Mouse (Mus musculus): ENCODE measurements around the gene Olfr1012. TPM values are rescaled to one million over a fixed set of nuclear protein-coding genes. Genes with fewer than 3 reads are reported as not detected.

The Olfr1012 gene
- total and polyA plus RNA-seq, 3 experiments, result not detected

DNA sequence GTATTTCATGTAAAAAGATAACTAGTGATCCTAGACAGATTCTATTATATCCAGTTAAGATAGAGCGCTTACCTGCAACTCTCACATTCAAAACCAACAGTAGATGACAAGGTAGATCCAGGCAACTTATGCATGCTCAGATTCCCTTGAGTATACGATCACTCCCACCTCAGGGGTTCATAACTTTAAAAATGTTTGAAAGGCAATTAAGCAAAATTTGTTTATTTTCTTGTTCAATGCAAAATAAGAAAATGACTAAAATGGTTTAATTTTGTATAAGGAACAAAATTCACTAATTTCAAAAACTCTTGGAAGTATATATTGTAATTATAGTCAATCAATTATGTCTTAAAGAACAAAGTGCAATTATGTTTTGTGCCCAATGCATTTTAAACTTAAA lies 39.9 kb upstream of the Olfr1012 start, which contains the start of gene Olfr1016:
TSS of gene Olfr1016 (minus strand) at position 101 of the 400 bp plus-strand sequence.
- Histone ChIP-seq H3K9me3 (replicated peaks; ENCODE audit: low read length) (peaks cover 15% of the 10 kb centered on the region), H3K27ac (ENCODE audit: insufficient read depth, low read depth) (no peak within 1 kb of the TSS), H3K79me2 (replicated peaks; ENCODE audit: control insufficient read depth, extremely low read depth, insufficient read depth, poor library complexity, severe bottlenecking) (no peaks in the 10 kb centered on the region), H3K36me3 (replicated peaks in 1 of 2; ENCODE audit: control insufficient read depth in 1 of 2, insufficient read depth in 1 of 2, low read length in 1 of 2) (no peaks in the 10 kb centered on the region), H3K4me3 (replicated peaks in 1 of 3; ENCODE audit: low read depth in 2 of 3, low read length in 2 of 3, poor library complexity in 1 of 3) (no peak within 1 kb of the TSS), H3K4me2 (ENCODE audit: insufficient read depth, low read depth, poor library complexity, severe bottlenecking) (no peak within 1 kb of the TSS), H3K27me3 (replicated peaks) (no peaks in the 10 kb centered on the region), H3K4me1 (ENCODE audit: control insufficient read depth in 1 of 2, insufficient read depth in 2 of 2) (no peaks in the 10 kb centered on the region), H3K9ac (ENCODE audit: insufficient read depth, low read depth) (no peak within 1 kb of the TSS)
- TF ChIP-seq MEF2A (IDR thresholded peaks at IDR 0.05; ENCODE audit: borderline replicate concordance, low read depth, low read length) (no peak), CHD2 (IDR thresholded peaks at IDR 0.05; ENCODE audit: low read length) (no peak), E2F4 (IDR thresholded peaks at IDR 0.05; ENCODE audit: insufficient replicate concordance, low read depth, low read length) (no peak), CHD1 (IDR thresholded peaks at IDR 0.05; ENCODE audit: low read depth, low read length) (no peak), MXI1 (IDR thresholded peaks at IDR 0.05; ENCODE audit: low read depth, low read length) (no peak), EP300 (IDR thresholded peaks at IDR 0.05; ENCODE audit: low read length) (no peak)
- dilution Hi-C loops (cut with MboI; ENCODE audit: extremely low pct_ligation_motif_present, extremely low pct_unique_long_range_greater_than_20kb, low sequenced_read_pairs), result no loop called here
- no peak for DNase-seq (ENCODE audit: extremely low read depth)
- in situ Hi-C loops (cut with MboI; ENCODE audit: low pct_ligation_motif_present, low pct_unique_long_range_greater_than_20kb, low sequenced_read_pairs), result no loop called here

DNA sequence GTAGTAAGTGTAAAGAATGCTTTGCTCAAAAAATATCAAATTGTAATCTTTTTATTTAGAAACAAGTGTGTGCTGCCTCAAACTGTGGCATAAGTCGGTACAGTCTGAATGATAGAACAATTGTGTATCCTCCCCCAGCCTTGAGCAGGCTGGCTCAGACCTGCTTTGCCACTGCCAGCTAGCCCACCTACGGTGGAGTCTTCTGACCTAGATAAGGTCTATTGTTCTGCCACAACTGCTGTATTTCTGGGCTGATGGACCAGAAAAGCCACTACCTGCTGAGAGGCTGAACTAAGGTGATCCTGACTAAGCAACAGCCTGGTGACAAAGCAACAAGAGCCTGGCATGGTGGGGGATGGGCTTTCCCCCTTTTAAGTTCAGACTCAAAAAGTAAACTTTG lies 29.8 kb upstream of the Olfr1012 start:
- in situ Hi-C loops (cut with MboI; ENCODE audit: low pct_ligation_motif_present, low pct_unique_long_range_greater_than_20kb, low sequenced_read_pairs), result no loop called here
- dilution Hi-C loops (cut with MboI; ENCODE audit: extremely low pct_ligation_motif_present, extremely low pct_unique_long_range_greater_than_20kb, low sequenced_read_pairs), result no loop called here
- no peak for TF ChIP-seq MYC (IDR thresholded peaks at IDR 0.05; ENCODE audit: low read depth, low read length)
- TF ChIP-seq NRF1 (IDR thresholded peaks at IDR 0.05; ENCODE audit: low read depth, low read length), result no peak
- TF ChIP-seq ZKSCAN1 (IDR thresholded peaks at IDR 0.05; ENCODE audit: borderline replicate concordance, low read depth, low read length), result no peak
- no peak for TF ChIP-seq UBTF (IDR thresholded peaks at IDR 0.05; ENCODE audit: low read depth, low read length)
- TF ChIP-seq KAT2A (IDR thresholded peaks at IDR 0.05; ENCODE audit: insufficient replicate concordance, low read length), result no peak
- TF ChIP-seq MXI1 (IDR thresholded peaks at IDR 0.05; ENCODE audit: low read depth, low read length), result no peak
- TF ChIP-seq EP300 (IDR thresholded peaks at IDR 0.05; ENCODE audit: low read length), result no peak
- no peak for TF ChIP-seq POLR2AphosphoS2 (IDR thresholded peaks at IDR 0.05; ENCODE audit: low read depth, low read length)
- no peak for TF ChIP-seq USF2 (conservative IDR thresholded peaks at IDR 0.05; ENCODE audit: low read depth, low read length)
- no peak for TF ChIP-seq GABPA (IDR thresholded peaks at IDR 0.05; ENCODE audit: insufficient replicate concordance, low read depth, low read length)
- no peak for TF ChIP-seq SMC3 (IDR thresholded peaks at IDR 0.05; ENCODE audit: low read depth, low read length)
- no peak for TF ChIP-seq POLR2A (IDR thresholded peaks at IDR 0.05; ENCODE audit: low read depth, low read length)

More for the DNA sequence above, 29.8 kb upstream of the Olfr1012 start:
- DNase-seq (ENCODE audit: extremely low read depth), result no peak
- no peak overlapping the region for H3K27ac ChIP-seq (ENCODE audit: insufficient read depth, low read depth)
- no peaks in the 10 kb centered on the region for H3K36me3 ChIP-seq (replicated peaks in 1 of 2; ENCODE audit: control insufficient read depth in 1 of 2, insufficient read depth in 1 of 2, low read length in 1 of 2)
- H3K4me1 ChIP-seq (ENCODE audit: control insufficient read depth in 1 of 2, insufficient read depth in 2 of 2), result no peaks in the 10 kb centered on the region
- H3K9ac ChIP-seq (ENCODE audit: insufficient read depth, low read depth), result no peak overlapping the region
- no peaks in the 10 kb centered on the region for H3K27me3 ChIP-seq (replicated peaks)
- peaks cover 18% of the 10 kb centered on the region for H3K9me3 ChIP-seq (replicated peaks; ENCODE audit: low read length)
- no peak overlapping the region for H3K4me3 ChIP-seq (replicated peaks in 1 of 3; ENCODE audit: low read depth in 2 of 3, low read length in 2 of 3, poor library complexity in 1 of 3)
- H3K4me2 ChIP-seq (ENCODE audit: insufficient read depth, low read depth, poor library complexity, severe bottlenecking), result no peak overlapping the region
- H3K79me2 ChIP-seq (replicated peaks; ENCODE audit: control insufficient read depth, extremely low read depth, insufficient read depth, poor library complexity, severe bottlenecking), result no peaks in the 10 kb centered on the region
